Comparison of ENCODE assay signal across 8 mouse cellular contexts in the genomic region with DNA sequence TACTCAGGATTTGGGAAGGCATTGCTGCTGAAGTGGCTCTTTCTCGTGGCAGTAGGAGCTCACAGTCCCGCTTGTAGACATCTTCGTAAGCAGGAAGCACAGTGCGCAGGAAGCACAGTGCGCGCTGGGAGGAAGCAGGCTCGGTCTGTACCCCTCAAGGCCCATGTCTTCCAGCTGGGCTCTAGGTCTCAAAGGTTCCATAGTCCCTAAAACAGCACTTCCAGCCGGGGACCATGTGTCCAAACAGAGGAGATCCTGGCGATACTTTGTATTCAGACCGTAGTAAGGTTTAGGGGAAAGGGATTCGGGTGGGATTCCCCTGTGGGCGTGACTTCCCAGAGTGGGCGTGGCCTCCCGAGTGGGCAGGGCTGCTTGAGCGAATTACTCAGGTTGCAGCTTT. TPM values are rescaled to one million over a fixed set of nuclear protein-coding genes. Genes with fewer than 3 reads are reported as not detected.
DNase-seq lines count a peak whose midpoint lies in the region; ATAC-seq and TF ChIP-seq lines count a peak whose summit lies in the region.

No protein-coding gene starts in this region.

- no peak for ATAC-seq in forebrain, embryonic 11.5 days (replicated peaks; ENCODE audit: low FRiP score)
- no peak for ATAC-seq in hindbrain, embryonic 16.5 days
- ATAC-seq in liver, embryonic 14.5 days (ENCODE audit: insufficient read depth) = no peak
- ATAC-seq in neural tube, embryonic 14.5 days (ENCODE audit: low read depth) = no peak

- no peaks in the 10 kb centered on the region for H3K4me1 ChIP-seq in forebrain, embryonic 11.5 days (replicated peaks; ENCODE audit: control insufficient read depth, insufficient read depth, low read length)
- peaks cover 9% of the 10 kb centered on the region for H3K4me1 ChIP-seq in hindbrain, embryonic 16.5 days (ENCODE audit: control insufficient read depth, insufficient read depth, low read depth, low read length)
- no peaks in the 10 kb centered on the region for H3K4me1 ChIP-seq in liver, embryonic 14.5 days (replicated peaks; ENCODE audit: control insufficient read depth in 2 of 2, insufficient read depth in 2 of 2, low read length in 1 of 2)
- H3K4me1 ChIP-seq in neural tube, embryonic 14.5 days (ENCODE audit: control insufficient read depth, insufficient read depth, low read length) = peaks cover 5% of the 10 kb centered on the region; the same call in 1 of the 2 replicates

- H3K4me2 ChIP-seq in forebrain, embryonic 11.5 days (ENCODE audit: low read depth, low read length, severe bottlenecking) = peak overlapping the region; percentile 35
- H3K4me2 ChIP-seq in hindbrain, embryonic 16.5 days (ENCODE audit: low read length) = peak overlapping the region; percentile 42
- peak overlapping the region; percentile 0 for H3K4me2 ChIP-seq in liver, embryonic 14.5 days (ENCODE audit: low read depth)
- peak overlapping the region; percentile 30 for H3K4me2 ChIP-seq in neural tube, embryonic 14.5 days (ENCODE audit: low read depth, low read length)

- no peak for TF ChIP-seq EP300 in liver, embryonic 14.5 days (IDR thresholded peaks at IDR 0.05; ENCODE audit: low read depth)

- H3K27me3 ChIP-seq in forebrain, embryonic 11.5 days (ENCODE audit: control insufficient read depth, insufficient read depth, low read length) = no peaks in the 10 kb centered on the region
- no peaks in the 10 kb centered on the region for H3K27me3 ChIP-seq in hindbrain, embryonic 16.5 days (replicated peaks; ENCODE audit: control insufficient read depth, insufficient read depth, low read length)
- no peaks in the 10 kb centered on the region for H3K27me3 ChIP-seq in liver, embryonic 14.5 days (ENCODE audit: control insufficient read depth, insufficient read depth, low read length)
- H3K27me3 ChIP-seq in neural tube, embryonic 14.5 days (ENCODE audit: control insufficient read depth, insufficient read depth, low read length) = no peaks in the 10 kb centered on the region

- no peak for TF ChIP-seq CTCF in liver, embryonic 14.5 days (IDR thresholded peaks at IDR 0.05; ENCODE audit: low read depth)

- no peak overlapping the region for H3K27ac ChIP-seq in forebrain, embryonic 11.5 days (ENCODE audit: low read depth, low read length)
- 0 out of 2 replicates have a peak overlapping the region, but pooled peaks have one; percentile 45 for H3K27ac ChIP-seq in hindbrain, embryonic 16.5 days (ENCODE audit: low read depth, low read length)
- H3K27ac ChIP-seq in liver, embryonic 14.5 days = no peak overlapping the region
- peak overlapping the region; percentile 34; the same call in 1 of the 2 replicates for H3K27ac ChIP-seq in neural tube, embryonic 14.5 days (ENCODE audit: low read depth, low read length)

- DNase-seq in urinary bladder, postnatal 14 days (ENCODE audit: low spot score) = peak; percentile 62
- DNase-seq in urinary bladder, postnatal 10 days (ENCODE audit: low spot score) = no peak
- DNase-seq in forebrain, embryonic 11.5 days (ENCODE audit: low spot score) = peak; percentile 65
- DNase-seq in liver, embryonic 14.5 days (ENCODE audit: low read depth in 3 of 3, low spot score in 3 of 3) = no peak
- DNase-seq in layer of hippocampus, adult 9-10 months (ENCODE audit: low spot score) = no peak
- no peak for DNase-seq in right cerebral cortex, postnatal 36 days (ENCODE audit: low spot score in 2 of 2)

- peak overlapping the region; percentile 18; the same call in 1 of the 2 replicates for H3K4me3 ChIP-seq in forebrain, embryonic 11.5 days (ENCODE audit: low read depth, low read length)
- H3K4me3 ChIP-seq in hindbrain, embryonic 16.5 days (ENCODE audit: low read length) = peak overlapping the region; percentile 7; the same call in 1 of the 2 replicates
- 0 out of 4 replicates have a peak overlapping the region, but pooled peaks of 1 of the 2 experiments have one; percentile 25 for H3K4me3 ChIP-seq in liver, embryonic 14.5 days (ENCODE audit: insufficient read depth in 1 of 2, low read depth in 2 of 2, low read length in 2 of 2)
- no peak overlapping the region for H3K4me3 ChIP-seq in neural tube, embryonic 14.5 days (ENCODE audit: low read depth, low read length)

- WGBS in forebrain, embryonic 11.5 days = 48% methylated on average over 15 of the region's 15 CpGs
- 54% methylated on average over 15 of the region's 15 CpGs for WGBS in hindbrain, embryonic 16.5 days
- 24% methylated on average over 15 of the region's 15 CpGs for WGBS in liver, embryonic 14.5 days (ENCODE audit: insufficient replicate concordance)
- WGBS in neural tube, embryonic 14.5 days = 44% methylated on average over 15 of the region's 15 CpGs

- H3K36me3 ChIP-seq in forebrain, embryonic 11.5 days (ENCODE audit: control insufficient read depth, insufficient read depth, low read length) = no peaks in the 10 kb centered on the region
- no peaks in the 10 kb centered on the region for H3K36me3 ChIP-seq in hindbrain, embryonic 16.5 days (ENCODE audit: control insufficient read depth, insufficient read depth, low read length)
- H3K36me3 ChIP-seq in liver, embryonic 14.5 days (replicated peaks; ENCODE audit: control insufficient read depth, insufficient read depth, low read depth) = no peaks in the 10 kb centered on the region
- no peaks in the 10 kb centered on the region for H3K36me3 ChIP-seq in neural tube, embryonic 14.5 days (ENCODE audit: control insufficient read depth, insufficient read depth, low read length)

- H3K9ac ChIP-seq in forebrain, embryonic 11.5 days (ENCODE audit: low read length) = peak overlapping the region; percentile 42
- H3K9ac ChIP-seq in hindbrain, embryonic 16.5 days (ENCODE audit: low read depth, low read length) = no peak overlapping the region
- H3K9ac ChIP-seq in liver, embryonic 14.5 days (replicated peaks) = no peak overlapping the region
- H3K9ac ChIP-seq in neural tube, embryonic 14.5 days (replicated peaks; ENCODE audit: low read depth, low read length) = no peak overlapping the region

- peaks cover under 1% of the 10 kb centered on the region; the same call in 1 of the 2 replicates for H3K9me3 ChIP-seq in forebrain, embryonic 11.5 days (ENCODE audit: control insufficient read depth, low read length)
- no peaks in the 10 kb centered on the region; the same call in 1 of the 2 replicates for H3K9me3 ChIP-seq in hindbrain, embryonic 16.5 days (ENCODE audit: control insufficient read depth, low read length)
- H3K9me3 ChIP-seq in liver, embryonic 14.5 days (ENCODE audit: control insufficient read depth, low read length) = no peaks in the 10 kb centered on the region
- no peaks in the 10 kb centered on the region for H3K9me3 ChIP-seq in neural tube, embryonic 14.5 days (ENCODE audit: control insufficient read depth, low read length)

RNA-seq across cellular contexts. Expression of a gene that starts 24.5 kb away (rescaled TPM):
- polyA plus RNA-seq in forebrain, embryonic 11.5 days (2014; fragmentation: Nextera tagmentation; extraction: Ambion mirVana) = 172 and 182 TPM in 2 replicates
- polyA plus RNA-seq in hindbrain, embryonic 16.5 days (2015; fragmentation: Nextera tagmentation; extraction: Ambion mirVana) = 109 and 124 TPM in 2 replicates
- polyA plus RNA-seq in liver, embryonic 14.5 days (2012; rRNA removed) = 11.8 and 14.9 TPM in 2 replicates
- polyA plus RNA-seq in liver, embryonic 14.5 days (2014; fragmentation: Nextera tagmentation; extraction: Ambion mirVana) = 25.5 and 30.6 TPM in 2 replicates
- polyA plus RNA-seq in neural tube, embryonic 14.5 days (2014; fragmentation: Nextera tagmentation; extraction: Ambion mirVana) = 70.6 and 95.1 TPM in 2 replicates

RNA-seq across cellular contexts. Expression of a gene that starts 60.0 kb away (rescaled TPM):
- 36.8 and 40.6 TPM in 2 replicates for polyA plus RNA-seq in forebrain, embryonic 11.5 days (2014; fragmentation: Nextera tagmentation; extraction: Ambion mirVana)
- 53.9 and 63.4 TPM in 2 replicates for polyA plus RNA-seq in hindbrain, embryonic 16.5 days (2015; fragmentation: Nextera tagmentation; extraction: Ambion mirVana)
- polyA plus RNA-seq in liver, embryonic 14.5 days (2012; rRNA removed) = 12.3 and 13.0 TPM in 2 replicates
- polyA plus RNA-seq in liver, embryonic 14.5 days (2014; fragmentation: Nextera tagmentation; extraction: Ambion mirVana) = 10.5 and 12.8 TPM in 2 replicates
- 41.6 and 44.2 TPM in 2 replicates for polyA plus RNA-seq in neural tube, embryonic 14.5 days (2014; fragmentation: Nextera tagmentation; extraction: Ambion mirVana)

Comparison
In these comparisons a context has a peak if more than half of its experiments do, and no peak if none do; other contexts are left out.
1. DNase-seq: peak in urinary bladder, postnatal 14 days (single experiment) and forebrain, embryonic 11.5 days (single experiment); none in urinary bladder, postnatal 10 days (single experiment), liver, embryonic 14.5 days (0 of 3), layer of hippocampus, adult 9-10 months (single experiment) and right cerebral cortex, postnatal 36 days (0 of 2).
2. H3K27ac ChIP-seq: peak in hindbrain, embryonic 16.5 days (single experiment) and neural tube, embryonic 14.5 days (single experiment); none in forebrain, embryonic 11.5 days (single experiment) and liver, embryonic 14.5 days (single experiment).
3. Peak in every context shown above with its lines, with median percentiles within 50 percentile points of each other: H3K4me2 ChIP-seq.